Mouse (Mus musculus) mouse embryonic stem cell (cell line): Measurements from ENCODE around the gene Asb14.
"Not testable (repeated sequence)": the region's sequence is repeated elsewhere in the genome, so short reads cannot be mapped to it uniquely, and the experiment has no call there.

Source experiments
- in situ Hi-C, 2 experiments: fragments of 300-500 bp; cut with MboI; formaldehyde crosslinking; loops; 1 replicate in 1 of 2; 3 replicates in 1 of 2; pipeline ENCODE4 v1.14.3; 2019 to 2020; ENCODE audit warnings: low sequenced_read_pairs in 2 of 2, low pct_unique_long_range_greater_than_20kb in 1 of 2, mixed read lengths in 1 of 2; ENCODE audit not compliant: unreplicated experiment in 1 of 2

Asb14 gene

DNA sequence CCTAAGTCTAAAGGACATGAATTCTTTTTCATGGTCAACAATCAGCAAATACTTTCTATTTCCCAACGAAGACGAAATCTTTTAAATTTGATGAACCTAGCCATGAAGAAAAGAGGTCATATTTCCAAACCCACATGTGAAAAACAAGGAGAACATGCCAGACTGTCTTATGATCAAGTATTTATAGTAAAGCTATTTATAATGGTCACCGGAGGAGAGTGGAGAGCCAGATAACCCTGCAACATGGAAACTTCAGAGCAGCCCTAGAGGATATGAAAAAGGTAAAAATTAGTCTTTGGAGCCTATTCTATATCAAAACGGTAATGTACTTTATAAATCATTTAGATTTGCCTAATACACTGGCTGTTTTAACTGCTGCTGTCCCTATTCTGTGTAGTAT lies at the start of gene Asb14:
Gene Asb14, plus strand, starts transcription at position 166 of the 400 bp plus-strand sequence.
- in situ Hi-C loops = loop anchor here in 1 of 2 experiments (10.0 kb wide), 1 partner anchor 130 kb away; no protein-coding TSS in a partner anchor

- in situ Hi-C loops = no loop called here
Observed at GRCm38 (mm10) chr14:26853053-26853452, 41.3 kb upstream of the Asb14 start.

- in situ Hi-C loops = no loop called here
Observed at GRCm38 (mm10) chr14:26854066-26854465, 40.3 kb upstream of the Asb14 start.

- in situ Hi-C loops = no loop called here
Observed at GRCm38 (mm10) chr14:26858364-26858763, 36.0 kb upstream of the Asb14 start.

DNA sequence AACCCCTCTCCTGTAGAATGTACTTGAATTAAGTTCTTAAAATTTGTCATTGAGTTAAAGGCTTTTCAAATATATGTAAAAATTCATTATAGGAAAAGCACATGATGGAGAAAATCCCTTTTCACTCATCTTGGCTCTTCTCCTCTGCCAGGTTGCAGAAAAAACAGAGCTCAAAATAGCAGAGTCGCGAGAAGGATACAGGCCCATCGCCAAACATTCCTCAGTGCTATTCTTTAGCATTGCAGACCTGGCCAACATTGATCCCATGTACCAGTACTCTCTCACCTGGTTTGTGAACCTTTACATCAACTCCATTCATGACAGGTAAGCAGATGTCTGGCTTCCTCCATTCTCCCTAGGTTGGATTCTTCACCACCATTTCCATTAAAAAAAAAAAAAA lies 35.3 kb upstream of the Asb14 start:
- in situ Hi-C loops = no loop called here

- in situ Hi-C loops = no loop called here
Observed at GRCm38 (mm10) chr14:26867356-26867755, 27.0 kb upstream of the Asb14 start.

DNA sequence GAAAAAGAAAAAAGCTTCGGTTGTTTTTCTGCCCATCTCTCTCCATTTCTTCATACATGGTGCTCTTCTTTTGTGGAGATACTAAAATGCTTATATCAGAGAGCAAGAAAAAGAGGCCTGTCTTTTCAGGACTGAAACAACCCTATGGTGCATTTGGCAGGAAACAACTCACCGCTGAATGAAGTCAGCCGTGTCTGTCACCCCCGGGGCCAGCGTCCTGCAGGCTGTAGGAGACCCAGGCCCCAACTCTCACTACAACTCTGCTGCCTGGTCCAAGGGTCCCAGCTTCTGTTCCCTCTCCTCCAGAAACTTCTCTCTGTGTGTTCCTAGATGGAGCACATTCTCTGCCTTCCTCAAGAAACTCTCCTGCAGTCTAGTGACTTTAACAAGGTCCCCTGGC lies 26.1 kb upstream of the Asb14 start:
- in situ Hi-C loops = no loop called here

DNA sequence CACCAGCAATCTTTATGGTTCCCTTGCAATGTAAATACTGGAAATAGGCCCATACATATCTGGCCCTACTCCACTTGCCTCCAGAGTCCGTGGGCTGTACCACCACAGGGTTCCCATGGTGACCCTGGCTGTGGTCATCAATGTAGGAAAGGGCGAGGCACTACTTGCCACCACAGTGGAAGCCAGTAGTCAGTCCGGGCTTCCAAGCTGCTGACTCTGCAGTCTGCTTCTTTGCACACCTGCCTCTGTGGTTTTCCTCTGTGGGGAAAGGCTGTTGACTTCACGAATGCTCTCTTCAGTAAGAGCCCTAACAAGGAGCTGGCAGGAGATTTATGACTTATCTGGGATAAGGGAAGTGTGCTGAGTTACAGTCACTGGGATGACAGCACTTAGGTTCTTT lies 15.6 kb upstream of the Asb14 start:
- in situ Hi-C loops = no loop called here

GRCm38 (mm10) chr14:26879976-26880375 lies 14.4 kb upstream of the Asb14 start:
- in situ Hi-C loops = no loop called here

DNA sequence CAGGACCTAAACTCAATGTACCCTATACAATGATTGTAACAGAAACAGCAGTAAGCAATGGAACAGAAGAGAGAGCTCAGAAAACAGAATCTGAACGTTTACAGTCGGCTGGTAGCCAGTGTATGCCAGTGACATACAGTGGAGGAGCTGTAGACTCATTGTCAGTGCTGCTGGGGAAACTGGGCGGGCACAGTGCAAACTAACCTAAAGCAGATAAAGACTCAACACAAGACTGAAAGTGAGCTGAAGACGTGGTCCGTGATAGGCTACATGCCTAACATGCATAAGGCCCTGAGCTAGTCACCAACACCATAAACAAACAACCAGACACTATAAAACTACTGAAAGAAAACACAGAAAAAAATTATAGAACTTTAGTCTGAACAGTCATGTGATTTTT lies 12.7 kb upstream of the Asb14 start:
- in situ Hi-C loops = no loop called here

- in situ Hi-C loops = no loop called here
Observed at GRCm38 (mm10) chr14:26887244-26887643, 7.1 kb upstream of the Asb14 start.

GRCm38 (mm10) chr14:26890777-26891176 lies 3.6 kb upstream of the Asb14 start:
- in situ Hi-C loops = loop anchor here in 1 of 2 experiments (10.0 kb wide), 1 partner anchor 134 kb away; no protein-coding TSS in a partner anchor

- in situ Hi-C loops = loop anchor here in 1 of 2 experiments (10.0 kb wide), 1 partner anchor 125 kb away; no protein-coding TSS in a partner anchor
Observed at GRCm38 (mm10) chr14:26899490-26899889, 5.1 kb downstream of the Asb14 start.

DNA sequence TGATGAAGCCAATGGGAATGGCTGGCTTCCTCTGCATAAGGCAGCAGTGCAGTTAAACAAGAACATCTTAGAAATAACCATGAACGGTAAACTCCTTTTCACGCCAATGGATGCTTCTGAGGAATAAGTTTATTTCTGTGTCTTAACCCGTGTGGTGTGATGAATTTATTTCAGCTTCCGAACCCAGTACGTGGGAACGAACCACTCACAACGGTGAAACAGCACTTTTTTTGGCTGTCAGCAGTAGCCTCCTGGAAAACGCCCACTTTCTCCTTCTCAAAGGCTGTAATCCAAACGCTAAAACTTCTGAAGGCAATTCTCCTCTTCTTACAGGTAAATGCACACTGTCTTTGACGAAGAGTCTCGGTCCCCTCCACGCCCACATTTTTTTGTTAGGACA lies 6.5 kb downstream of the Asb14 start:
- in situ Hi-C loops = no loop called here

DNA sequence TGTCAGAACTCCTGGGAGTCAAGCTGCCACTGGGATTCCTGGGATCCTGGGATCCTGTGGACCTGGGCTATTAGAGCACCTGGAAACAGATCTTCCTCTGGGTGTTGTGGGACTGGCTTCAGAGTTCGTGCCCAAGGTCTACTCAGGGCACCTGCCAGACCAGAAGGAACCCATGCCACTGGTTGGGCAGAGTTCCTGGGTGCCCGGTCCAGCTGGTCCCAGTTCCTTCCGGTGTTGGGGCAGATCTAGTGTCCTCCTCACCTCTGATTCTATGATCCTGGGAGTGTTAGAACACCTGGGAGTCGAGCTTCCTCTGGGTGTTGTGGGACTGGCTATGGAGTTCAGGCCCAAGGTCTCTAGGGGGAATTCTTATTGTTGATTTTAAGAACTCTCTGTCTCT lies 13.0 kb downstream of the Asb14 start:
- in situ Hi-C loops = no loop called here

DNA sequence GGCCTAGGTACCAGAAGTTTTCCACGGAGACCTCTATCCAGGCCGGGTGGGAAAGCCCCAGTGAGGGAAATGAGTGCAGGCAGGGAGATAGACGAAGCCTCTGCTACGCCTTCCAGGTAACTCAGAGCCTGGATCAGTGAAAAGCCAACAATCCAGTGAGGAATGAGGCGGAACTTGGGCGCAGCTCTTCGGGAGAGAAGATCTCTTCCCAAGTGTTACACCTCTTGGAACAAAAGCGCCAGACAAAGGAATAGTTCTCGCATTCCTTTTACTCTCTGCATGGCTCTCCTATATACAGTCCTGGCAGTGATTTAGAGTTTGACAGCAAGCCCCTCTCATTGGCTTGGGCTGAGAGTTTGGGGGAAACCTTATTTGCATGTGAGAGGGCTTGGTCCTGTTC lies 16.1 kb downstream of the Asb14 start:
- in situ Hi-C loops = not testable (repeated sequence)

DNA sequence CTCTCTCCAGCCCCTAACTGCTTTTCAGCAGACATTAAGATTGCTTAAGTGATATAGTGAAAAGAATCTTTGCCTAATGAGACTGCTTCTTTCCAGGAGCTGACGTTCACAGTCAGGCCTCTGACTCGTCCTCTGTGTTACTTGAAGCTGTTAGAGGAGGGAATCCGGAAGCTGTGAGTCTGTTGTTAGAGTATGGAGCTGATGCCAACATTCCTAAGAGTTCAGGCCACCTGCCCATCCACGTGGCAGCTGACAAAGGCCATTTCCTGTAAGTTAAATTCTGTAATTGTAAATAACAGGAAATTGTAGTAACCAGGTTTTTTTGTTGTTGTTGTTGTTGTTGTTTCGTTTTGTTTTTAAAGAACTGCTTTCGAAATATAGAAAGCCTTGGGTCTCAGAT lies 16.8 kb downstream of the Asb14 start:
- in situ Hi-C loops = no loop called here

DNA sequence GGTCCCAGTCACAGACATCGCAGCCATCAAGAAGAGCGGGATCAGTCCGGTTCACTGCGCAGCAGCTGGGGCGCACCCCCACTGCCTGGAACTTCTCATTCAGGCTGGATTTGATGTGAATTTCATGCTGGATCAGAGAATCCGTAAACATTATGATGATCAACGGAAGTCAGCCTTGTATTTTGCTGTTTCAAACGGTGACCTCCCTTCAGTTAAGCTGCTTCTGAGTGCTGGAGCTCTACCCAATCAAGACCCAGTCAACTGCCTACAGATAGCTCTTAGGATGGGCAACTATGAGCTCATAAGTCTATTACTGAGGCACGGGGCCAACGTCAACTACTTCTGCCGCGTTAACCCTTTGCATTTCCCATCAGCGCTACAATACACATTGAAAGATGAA lies 17.5 kb downstream of the Asb14 start:
- in situ Hi-C loops = no loop called here

DNA sequence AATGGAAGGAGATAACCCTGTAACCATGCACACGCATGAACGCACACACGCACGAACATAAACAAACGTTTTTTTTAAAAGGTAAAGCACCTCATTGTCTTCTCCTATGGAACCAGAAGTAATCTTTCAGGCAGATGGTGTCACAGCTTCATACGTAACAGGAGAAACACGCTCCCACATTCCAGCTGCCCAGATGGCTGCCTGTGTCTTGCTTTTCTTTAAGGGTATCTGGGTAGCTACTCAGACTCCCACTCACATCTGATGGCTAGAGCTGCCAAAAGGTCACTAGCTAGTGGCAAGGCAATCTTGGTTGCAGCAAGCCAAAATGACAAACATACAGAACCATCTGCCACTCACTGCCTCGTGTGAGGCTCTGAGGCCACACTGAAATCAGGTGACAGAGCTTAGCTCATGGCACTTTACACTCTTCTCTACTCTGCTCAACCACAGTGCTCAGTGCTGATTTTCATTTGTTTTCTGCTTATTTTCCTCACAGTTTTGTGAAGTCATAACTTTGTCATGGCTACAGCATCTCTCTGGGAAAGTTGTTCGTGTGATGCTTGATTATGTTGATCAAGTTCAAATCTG lies 19.4 kb downstream of the Asb14 start:
- in situ Hi-C loops = no loop called here

DNA sequence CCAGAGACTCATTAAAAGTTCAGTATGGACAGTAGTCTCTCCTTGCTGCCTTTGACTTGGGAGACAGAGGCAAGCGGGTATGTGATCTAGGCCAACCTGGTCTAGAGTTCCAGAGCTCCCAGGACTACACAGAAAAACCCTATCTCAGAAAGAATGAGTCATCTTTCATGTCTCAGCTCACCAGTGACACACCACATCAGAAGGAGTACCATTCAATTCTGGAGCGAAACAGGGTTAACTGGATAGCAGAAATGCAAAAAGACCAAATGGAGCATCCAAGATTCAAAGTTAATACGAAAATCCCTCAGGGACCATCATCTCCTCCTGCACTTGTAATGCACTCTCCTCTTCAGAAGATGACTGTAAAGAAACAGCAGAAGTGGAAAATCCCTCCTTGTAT lies 25.0 kb downstream of the Asb14 start:
- in situ Hi-C loops = no loop called here
